Mouse (Mus musculus) forebrain, embryonic 11.5 days (tissue): Measurements from ENCODE around the gene Crym. TPM values are rescaled to one million over a fixed set of nuclear protein-coding genes. Genes with fewer than 3 reads are reported as not detected.

ENCODE experiments used
- ATAC-seq: fragments of 200-750 bp; cut with Nextera tagmentation; replicated peaks from 2 replicates; pipeline ENCODE4 v1.8.0; 2017; ENCODE audit warnings: moderate TSS enrichment; ENCODE audit not compliant: low FRiP score
- DNase-seq: peaks from one replicate; pipeline ENCODE4 v3.0.0-alpha.2; 2017; ENCODE audit warnings: low spot score
- H3K27ac ChIP-seq: fragments of 300-500 bp; sonication (generic); 2 replicates; pipeline ENCODE4 v1.5.1; 2014; ENCODE audit warnings: low read depth, low read length
- H3K27me3 ChIP-seq: fragments of 300-500 bp; sonication (generic); 2 replicates; pipeline ENCODE4 v1.6.1; 2014; ENCODE audit warnings: mild to moderate bottlenecking, low read length, mixed read lengths; ENCODE audit not compliant: control insufficient read depth, insufficient read depth
- H3K36me3 ChIP-seq: fragments of 300-500 bp; sonication (generic); 2 replicates; pipeline ENCODE4 v1.6.1; 2014; ENCODE audit warnings: mild to moderate bottlenecking, low read length, moderate library complexity, mixed read lengths; ENCODE audit not compliant: control insufficient read depth, insufficient read depth
- H3K4me1 ChIP-seq: fragments of 300-500 bp; sonication (generic); replicated peaks from 2 replicates; pipeline ENCODE4 v1.6.1; 2014; ENCODE audit warnings: low read length, mixed read lengths; ENCODE audit not compliant: control insufficient read depth, insufficient read depth
- H3K4me2 ChIP-seq: fragments of 300-500 bp; sonication (generic); 2 replicates; pipeline ENCODE4 v1.6.1; 2014; ENCODE audit warnings: low read depth, mild to moderate bottlenecking, low read length, moderate library complexity, mixed read lengths; ENCODE audit not compliant: severe bottlenecking
- H3K4me3 ChIP-seq: fragments of 300-500 bp; sonication (generic); 2 replicates; pipeline ENCODE4 v1.5.1; 2014; ENCODE audit warnings: low read depth, low read length
- H3K9ac ChIP-seq: fragments of 300-500 bp; sonication (generic); 2 replicates; pipeline ENCODE4 v1.6.1; 2014; ENCODE audit warnings: low read length
- H3K9me3 ChIP-seq: fragments of 300-500 bp; sonication (generic); 2 replicates; pipeline ENCODE4 v1.6.1; 2016; ENCODE audit warnings: low read length, mixed read lengths; ENCODE audit not compliant: control insufficient read depth
- WGBS: fragments of 180-500 bp; shearing (Covaris S2); extraction: QIAGEN DNeasy Blood & Tissue Kit; methylation state at CpG from one replicate; pipeline ENCODE4 v1.1.7; 2014; 5-methylcytosine and 5-hydroxymethylcytosine counted together
- polyA plus RNA-seq: library from polyadenylated mRNA; unstranded; fragments of >200 nt; fragmentation: Nextera tagmentation; extraction: Ambion mirVana; gene quantifications from 2 replicates; pipeline ENCODE4 v1.2.1, GENCODE M21; 2014

The Crym gene
- polyA plus RNA-seq, 1 experiment from 2014 or later: 38.8 TPM

- Histone ChIP-seq H3K4me1 (no peaks in the 10 kb centered on the region), H3K27ac (no peak overlapping the region), H3K4me2 (no peak overlapping the region), H3K9me3 (no peaks in the 10 kb centered on the region), H3K36me3 (no peaks in the 10 kb centered on the region), H3K9ac (no peak overlapping the region), H3K27me3 (peaks cover 14% of the 10 kb centered on the region), H3K4me3 (no peak overlapping the region)
- no peak for DNase-seq
- no peak for ATAC-seq
- WGBS: 28% methylated on average over 3 of the region's 3 CpGs
These were observed 51.7 kb downstream of the Crym start for GRCm38 (mm10) chr7:120150257-120150656.

GRCm38 (mm10) chr7:120145191-120145590, 56.7 kb downstream of the Crym start, which contains the start of gene Zp2:
Zp2 (minus strand) TSS chr7:120145291.
- 79% methylated on average over 9 of the region's 9 CpGs for WGBS
- H3K36me3 ChIP-seq: no peaks in the 10 kb centered on the region

DNA sequence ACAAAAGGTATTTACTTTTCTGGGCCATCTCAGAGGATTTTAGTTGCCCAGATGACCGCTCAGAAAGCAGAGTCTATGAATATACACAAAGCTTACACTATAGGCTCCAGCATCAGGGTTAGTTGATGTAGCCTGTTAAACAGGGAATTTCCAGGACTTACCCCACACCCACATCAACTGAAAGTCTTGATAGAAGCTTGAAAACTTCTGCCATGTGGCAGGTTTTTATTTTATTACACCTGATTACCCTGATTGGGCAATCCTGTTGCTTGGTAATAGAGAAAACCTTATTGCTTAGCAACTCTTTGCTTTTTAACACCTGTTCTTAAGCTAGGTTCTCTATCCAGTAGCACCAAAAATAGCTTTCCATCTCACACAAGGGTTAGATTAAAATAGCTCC, 59.2 kb downstream of the Crym start:
- Histone ChIP-seq H3K4me2 (no peak overlapping the region), H3K27me3 (no peaks in the 10 kb centered on the region), H3K27ac (no peak overlapping the region), H3K4me1 (no peaks in the 10 kb centered on the region), H3K9me3 (no peaks in the 10 kb centered on the region), H3K9ac (no peak overlapping the region), H3K36me3 (no peaks in the 10 kb centered on the region), H3K4me3 (no peak overlapping the region)
- WGBS: 87% methylated on average over 1 of the region's 1 CpGs
- ATAC-seq: no peak
- DNase-seq: no peak

More at GRCm38 (mm10) chr7:120145191-120145590, 56.7 kb downstream of the Crym start, which contains the start of gene Zp2:
- DNase-seq (no peak), ATAC-seq (no peak)
- no peaks in the 10 kb centered on the region for H3K9me3 ChIP-seq
- H3K27me3 ChIP-seq: no peaks in the 10 kb centered on the region
- no peak within 1 kb of the TSS for H3K4me3 ChIP-seq
- no peak within 1 kb of the TSS for H3K9ac ChIP-seq
- no peak within 1 kb of the TSS for H3K4me2 ChIP-seq
- no peak within 1 kb of the TSS for H3K27ac ChIP-seq
- no peaks in the 10 kb centered on the region for H3K4me1 ChIP-seq

Other genes starting within 250 kb of the Crym start
- gene Dnah3, start 106.8 kb downstream of the Crym start, polyA plus RNA-seq: 0.07 TPM in 1 of 2 replicates, not detected in the other
- 10.4 and 10.9 TPM in 2 replicates for gene Tmem159, start 99.8 kb downstream of the Crym start, polyA plus RNA-seq
- gene Zp2, start 56.8 kb downstream of the Crym start, polyA plus RNA-seq: not detected in 2 replicates
- gene Anks4b, start 28.3 kb downstream of the Crym start, polyA plus RNA-seq: 0.07 TPM in 1 of 2 replicates, not detected in the other
- gene Abca14, start 1.9 kb upstream of the Crym start, polyA plus RNA-seq: not detected in 2 replicates
- gene Abca15, start 126.6 kb upstream of the Crym start, polyA plus RNA-seq: not detected in 2 replicates
- not detected in 2 replicates for gene Abca16, start 207.5 kb upstream of the Crym start, polyA plus RNA-seq